Comparison of ENCODE assay signal across 8 mouse cellular contexts in genomic region chr9:110624361-110625166, GRCm38 (mm10). TPM values are rescaled to one million over a fixed set of nuclear protein-coding genes. Genes with fewer than 3 reads are reported as not detected.
DNase-seq lines count a peak whose midpoint lies in the region; ATAC-seq and TF ChIP-seq lines count a peak whose summit lies in the region.

TSS of gene Nradd (minus strand) at chr9:110624452.

- H3K9me3 ChIP-seq in forebrain, embryonic 12.5 days: no peaks in the 10 kb centered on the region
- no peaks in the 10 kb centered on the region for H3K9me3 ChIP-seq in heart, embryonic 15.5 days (replicated peaks)
- H3K9me3 ChIP-seq in liver, embryonic 11.5 days (ENCODE audit: control insufficient read depth, low read length): no peaks in the 10 kb centered on the region
- H3K9me3 ChIP-seq in neural tube, embryonic 11.5 days (ENCODE audit: control insufficient read depth, low read length): no peaks in the 10 kb centered on the region
- no peaks in the 10 kb centered on the region for H3K9me3 ChIP-seq in stomach, postnatal 0 days (ENCODE audit: control insufficient read depth, low read length)

- H3K4me1 ChIP-seq in forebrain, embryonic 12.5 days: peaks cover 22% of the 10 kb centered on the region
- peaks cover 13% of the 10 kb centered on the region for H3K4me1 ChIP-seq in heart, embryonic 15.5 days (replicated peaks)
- H3K4me1 ChIP-seq in liver, embryonic 11.5 days (replicated peaks; ENCODE audit: control insufficient read depth, insufficient read depth, low read length): peaks cover 19% of the 10 kb centered on the region
- H3K4me1 ChIP-seq in neural tube, embryonic 11.5 days (ENCODE audit: control insufficient read depth, insufficient read depth, low read length): peaks cover 9% of the 10 kb centered on the region; the same call in 1 of the 2 replicates
- H3K4me1 ChIP-seq in stomach, postnatal 0 days (replicated peaks; ENCODE audit: control insufficient read depth, insufficient read depth): 0 out of 2 replicates have a peak, but pooled peaks cover 3% of the 10 kb centered on the region

- peak within 1 kb of the TSS; percentile 83 for H3K27ac ChIP-seq in forebrain, embryonic 12.5 days
- H3K27ac ChIP-seq in heart, embryonic 15.5 days: peak within 1 kb of the TSS; percentile 88
- peak within 1 kb of the TSS; percentile 64 for H3K27ac ChIP-seq in liver, embryonic 11.5 days (ENCODE audit: low read depth, low read length)
- H3K27ac ChIP-seq in neural tube, embryonic 11.5 days (ENCODE audit: low read depth, low read length): peak within 1 kb of the TSS; percentile 69
- peak within 1 kb of the TSS; percentile 86 for H3K27ac ChIP-seq in stomach, postnatal 0 days (replicated peaks)

- no peak for TF ChIP-seq CTCF in stomach, postnatal 0 days (IDR thresholded peaks at IDR 0.05; ENCODE audit: low read depth)

- H3K27me3 ChIP-seq in forebrain, embryonic 12.5 days: no peaks in the 10 kb centered on the region
- no peaks in the 10 kb centered on the region for H3K27me3 ChIP-seq in heart, embryonic 15.5 days
- no peaks in the 10 kb centered on the region for H3K27me3 ChIP-seq in liver, embryonic 11.5 days (replicated peaks; ENCODE audit: control insufficient read depth, insufficient read depth, low read length)
- no peaks in the 10 kb centered on the region for H3K27me3 ChIP-seq in neural tube, embryonic 11.5 days (ENCODE audit: control insufficient read depth, insufficient read depth, low read length)
- no peaks in the 10 kb centered on the region for H3K27me3 ChIP-seq in stomach, postnatal 0 days (ENCODE audit: control insufficient read depth, insufficient read depth, low read length)

- WGBS in forebrain, embryonic 12.5 days: under 1% methylated on average over 41 of the region's 41 CpGs
- 4% methylated on average over 41 of the region's 41 CpGs for WGBS in heart, embryonic 15.5 days
- WGBS in liver, embryonic 11.5 days: 17% methylated on average over 40 of the region's 41 CpGs
- whole genome bisulfite sequencing in neural tube, embryonic 11.5 days: under 1% methylated on average over 41 of the region's 41 CpGs
- 2% methylated on average over 41 of the region's 41 CpGs for WGBS in stomach, postnatal 0 days

- TF ChIP-seq EP300 in stomach, postnatal 0 days (optimal IDR thresholded peaks at IDR 0.05): no peak

- peak within 1 kb of the TSS; percentile 75 for H3K4me2 ChIP-seq in forebrain, embryonic 12.5 days
- peak within 1 kb of the TSS; percentile 95 for H3K4me2 ChIP-seq in heart, embryonic 15.5 days
- peak within 1 kb of the TSS; percentile 99 for H3K4me2 ChIP-seq in liver, embryonic 11.5 days
- H3K4me2 ChIP-seq in neural tube, embryonic 11.5 days (ENCODE audit: low read depth): peak within 1 kb of the TSS; percentile 100
- peak within 1 kb of the TSS; percentile 93 for H3K4me2 ChIP-seq in stomach, postnatal 0 days (replicated peaks; ENCODE audit: low read depth)

- peak within 1 kb of the TSS; percentile 69 for H3K9ac ChIP-seq in forebrain, embryonic 12.5 days
- H3K9ac ChIP-seq in heart, embryonic 15.5 days: peak within 1 kb of the TSS; percentile 74
- H3K9ac ChIP-seq in liver, embryonic 11.5 days (ENCODE audit: low read depth, low read length): peak within 1 kb of the TSS; percentile 67
- peak within 1 kb of the TSS; percentile 77 for H3K9ac ChIP-seq in neural tube, embryonic 11.5 days (ENCODE audit: low read length)
- H3K9ac ChIP-seq in stomach, postnatal 0 days (ENCODE audit: low read length): peak within 1 kb of the TSS; percentile 73

- peak; percentile 89 for ATAC-seq in cerebellum, adult (ENCODE audit: insufficient number of reproducible peaks, low FRiP score, low TSS enrichment)
- ATAC-seq in forebrain, embryonic 12.5 days (ENCODE audit: low FRiP score): peak; percentile 97
- ATAC-seq in heart, embryonic 15.5 days (replicated peaks; ENCODE audit: insufficient number of reproducible peaks, insufficient read depth, low FRiP score, low read depth): peak; percentile 92
- ATAC-seq in liver, embryonic 11.5 days (replicated peaks; ENCODE audit: low FRiP score): peak; percentile 91
- ATAC-seq in neural tube, embryonic 11.5 days (ENCODE audit: insufficient read depth, low FRiP score, low TSS enrichment): peak; percentile 95
- peak; percentile 88 for ATAC-seq in stomach, postnatal 0 days (ENCODE audit: low FRiP score, low TSS enrichment)

- DNase-seq in ES-CJ7 (ENCODE audit: low read depth, low spot score): peak; percentile 91
- DNase-seq in kidney, postnatal 14 days: peak; percentile 94
- peak; percentile 83 for DNase-seq in liver, embryonic 11.5 days (ENCODE audit: low spot score)
- DNase-seq in neural tube, embryonic 11.5 days (ENCODE audit: low spot score): peak; percentile 95
- DNase-seq in stomach, postnatal 0 days (ENCODE audit: low spot score): peak; percentile 90

- H3K4me3 ChIP-seq in forebrain, embryonic 12.5 days (replicated peaks): peak within 1 kb of the TSS; percentile 54
- H3K4me3 ChIP-seq in heart, embryonic 15.5 days: peak within 1 kb of the TSS; percentile 66
- H3K4me3 ChIP-seq in liver, embryonic 11.5 days (ENCODE audit: low read depth, low read length): peak within 1 kb of the TSS; percentile 59
- peak within 1 kb of the TSS; percentile 51 for H3K4me3 ChIP-seq in neural tube, embryonic 11.5 days (ENCODE audit: low read depth, low read length)
- H3K4me3 ChIP-seq in stomach, postnatal 0 days (ENCODE audit: low read depth, low read length): peak within 1 kb of the TSS; percentile 52

- peaks cover 24% of the 10 kb centered on the region for H3K36me3 ChIP-seq in forebrain, embryonic 12.5 days (replicated peaks)
- peaks cover 29% of the 10 kb centered on the region; the same call in 1 of the 2 replicates for H3K36me3 ChIP-seq in heart, embryonic 15.5 days
- H3K36me3 ChIP-seq in liver, embryonic 11.5 days (ENCODE audit: control insufficient read depth, insufficient read depth, low read length): peaks cover 13% of the 10 kb centered on the region; the same call in 1 of the 2 replicates
- H3K36me3 ChIP-seq in neural tube, embryonic 11.5 days (ENCODE audit: control insufficient read depth, insufficient read depth, low read length): peaks cover 5% of the 10 kb centered on the region
- H3K36me3 ChIP-seq in stomach, postnatal 0 days (ENCODE audit: control insufficient read depth, insufficient read depth, low read length): no peaks in the 10 kb centered on the region; the same call in 1 of the 2 replicates

RNA-seq across cellular contexts. Expression of gene Nradd, which starts in this region (rescaled TPM):
- 31.0 and 32.0 TPM in 2 replicates for polyA plus RNA-seq in forebrain, embryonic 12.5 days (2016; fragmentation: Nextera tagmentation; extraction: Ambion mirVana)
- 17.7 and 22.9 TPM in 2 replicates for polyA plus RNA-seq in heart, embryonic 15.5 days (2015; fragmentation: Nextera tagmentation; extraction: Ambion mirVana)
- 8.2 and 9.9 TPM in 2 replicates for polyA plus RNA-seq in liver, embryonic 11.5 days (2014; fragmentation: Nextera tagmentation; extraction: Ambion mirVana)
- 23.4 and 24.3 TPM in 2 replicates for polyA plus RNA-seq in neural tube, embryonic 11.5 days (2014; fragmentation: Nextera tagmentation; extraction: Ambion mirVana)
- 14.5 and 15.9 TPM in 2 replicates for polyA plus RNA-seq in stomach, postnatal 0 days (2015; fragmentation: Nextera tagmentation; extraction: Ambion mirVana)

Comparison
In these comparisons a context has a peak if more than half of its experiments do, and no peak if none do; other contexts are left out.
1. Peak in every context shown above with its lines: DNase-seq, ATAC-seq, H3K4me3 ChIP-seq and H3K27ac ChIP-seq.